Mouse (Mus musculus) intestine, embryonic 15.5 days (tissue): ENCODE measurements around the gene Gsdme. TPM values are rescaled to one million over a fixed set of nuclear protein-coding genes. Genes with fewer than 3 reads are reported as not detected.

Experiments used
- ATAC-seq: fragments of 200-750 bp; cut with Nextera tagmentation; 2 replicates; pipeline ENCODE4 v1.8.0; 2017; ENCODE audit warnings: moderate TSS enrichment, moderate library complexity
- H3K27ac ChIP-seq: fragments of 300-500 bp; sonication (generic); 2 replicates; pipeline ENCODE4 v1.5.1; 2015; ENCODE audit warnings: mild to moderate bottlenecking, inconsistent platforms
- H3K27me3 ChIP-seq: fragments of 300-500 bp; sonication (generic); replicated peaks from 2 replicates; pipeline ENCODE4 v1.6.1; 2015; ENCODE audit warnings: inconsistent platforms
- H3K36me3 ChIP-seq: fragments of 300-500 bp; sonication (generic); 2 replicates; pipeline ENCODE4 v1.6.1; 2015; ENCODE audit warnings: inconsistent platforms
- H3K4me1 ChIP-seq: fragments of 300-500 bp; sonication (generic); replicated peaks from 2 replicates; pipeline ENCODE4 v1.6.1; 2015; ENCODE audit warnings: inconsistent platforms
- H3K4me2 ChIP-seq: fragments of 300-500 bp; sonication (generic); replicated peaks from 2 replicates; pipeline ENCODE4 v1.6.1; 2015; ENCODE audit warnings: mild to moderate bottlenecking, inconsistent platforms
- H3K4me3 ChIP-seq: fragments of 300-500 bp; sonication (generic); replicated peaks from 2 replicates; pipeline ENCODE4 v1.5.1; 2015; ENCODE audit warnings: inconsistent platforms
- H3K9ac ChIP-seq: fragments of 300-500 bp; sonication (generic); 2 replicates; pipeline ENCODE4 v1.6.1; 2015; ENCODE audit warnings: inconsistent platforms
- H3K9me3 ChIP-seq: fragments of 300-500 bp; sonication (generic); 2 replicates; pipeline ENCODE4 v1.6.1; 2016; ENCODE audit warnings: inconsistent platforms
- WGBS: fragments of 180-500 bp; shearing (Covaris S2); methylation state at CpG from one replicate; pipeline ENCODE4 v1.1.7; 2015; 5-methylcytosine and 5-hydroxymethylcytosine counted together
- polyA plus RNA-seq: library from polyadenylated mRNA; unstranded; fragments of >200 nt; fragmentation: Nextera tagmentation; extraction: Ambion mirVana; gene quantifications from 2 replicates; pipeline ENCODE4 v1.2.1, GENCODE M21; 2015

Gene Gsdme
- polyA plus RNA-seq, 1 experiment from 2014 or later: 31.1 TPM

DNA sequence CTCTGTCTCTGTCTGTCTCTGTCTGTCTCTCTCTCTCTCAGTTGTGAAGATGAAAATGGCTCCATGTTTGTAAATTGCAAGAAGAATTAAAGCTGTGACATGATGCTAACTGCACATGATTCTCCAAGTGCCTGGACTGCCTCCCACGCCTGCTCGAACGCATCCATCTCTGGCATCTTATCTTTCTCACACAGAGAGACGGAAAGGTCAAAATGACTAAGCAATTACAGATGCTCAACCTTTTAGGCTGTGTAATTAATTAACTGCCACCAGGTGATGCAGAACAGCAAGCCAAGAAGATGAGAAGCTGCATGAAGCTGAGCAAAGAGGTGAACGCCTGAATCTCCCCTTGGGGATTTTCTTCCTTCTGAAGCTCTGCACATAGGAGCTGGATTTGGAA lies 23.2 kb downstream of the Gsdme start:
- Histone ChIP-seq H3K4me3 (no peak overlapping the region), H3K9me3 (no peaks in the 10 kb centered on the region), H3K36me3 (no peaks in the 10 kb centered on the region), H3K4me1 (no peaks in the 10 kb centered on the region), H3K9ac (no peak overlapping the region), H3K27me3 (no peaks in the 10 kb centered on the region), H3K27ac (no peak overlapping the region), H3K4me2 (no peak overlapping the region)
- no peak for ATAC-seq
- 75% methylated on average over 5 of the region's 5 CpGs for WGBS

- Histone ChIP-seq H3K9me3 (no peaks in the 10 kb centered on the region), H3K4me3 (no peak overlapping the region), H3K4me1 (no peaks in the 10 kb centered on the region), H3K4me2 (no peak overlapping the region), H3K9ac (no peak overlapping the region), H3K36me3 (no peaks in the 10 kb centered on the region), H3K27me3 (no peaks in the 10 kb centered on the region), H3K27ac (no peak overlapping the region)
- ATAC-seq: no peak
- 93% methylated on average over 2 of the region's 2 CpGs for WGBS
Measured at GRCm38 (mm10) chr6:50239902-50240301, 23.8 kb downstream of the Gsdme start.

GRCm38 (mm10) chr6:50237963-50238362 lies 25.7 kb downstream of the Gsdme start:
- no peaks in the 10 kb centered on the region for H3K9me3 ChIP-seq
- no peak overlapping the region for H3K4me2 ChIP-seq
- WGBS: 80% methylated on average over 2 of the region's 2 CpGs
- H3K9ac ChIP-seq: no peak overlapping the region
- H3K27me3 ChIP-seq: no peaks in the 10 kb centered on the region
- no peaks in the 10 kb centered on the region for H3K4me1 ChIP-seq
- no peak overlapping the region for H3K27ac ChIP-seq
- no peak overlapping the region for H3K4me3 ChIP-seq
- ATAC-seq: no peak
- H3K36me3 ChIP-seq: no peaks in the 10 kb centered on the region

DNA sequence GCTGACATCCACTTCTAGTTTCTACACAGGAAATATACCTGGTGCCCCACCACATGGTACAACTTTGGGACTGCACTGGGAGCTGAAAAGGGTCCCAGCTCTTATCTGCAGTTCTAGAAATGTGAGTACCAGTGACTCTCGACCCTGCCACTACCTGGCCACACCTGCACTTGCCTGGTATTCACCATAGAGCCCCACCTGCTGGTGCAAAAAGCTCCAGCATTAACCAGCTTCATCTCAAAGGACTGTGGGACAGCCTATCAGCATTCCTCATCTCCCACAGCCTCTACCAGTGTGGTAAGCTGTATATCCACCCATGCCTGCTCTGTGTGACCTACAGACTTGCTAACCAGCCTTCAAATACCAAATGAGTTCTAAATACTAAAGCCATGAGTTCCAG lies 30.7 kb downstream of the Gsdme start:
- H3K36me3 ChIP-seq: no peaks in the 10 kb centered on the region
- no peak overlapping the region for H3K4me2 ChIP-seq
- WGBS: 54% methylated on average over 1 of the region's 1 CpGs
- no peaks in the 10 kb centered on the region for H3K27me3 ChIP-seq
- no peak for ATAC-seq
- H3K9me3 ChIP-seq: no peaks in the 10 kb centered on the region
- H3K4me3 ChIP-seq: no peak overlapping the region
- H3K4me1 ChIP-seq: no peaks in the 10 kb centered on the region
- no peak overlapping the region for H3K27ac ChIP-seq
- no peak overlapping the region for H3K9ac ChIP-seq

- no peak overlapping the region for H3K27ac ChIP-seq
- no peaks in the 10 kb centered on the region for H3K27me3 ChIP-seq
- no peak overlapping the region for H3K4me3 ChIP-seq
- H3K9me3 ChIP-seq: no peaks in the 10 kb centered on the region
- no peak overlapping the region for H3K4me2 ChIP-seq
- ATAC-seq: no peak
- H3K9ac ChIP-seq: no peak overlapping the region
- no peaks in the 10 kb centered on the region for H3K4me1 ChIP-seq
- no peaks in the 10 kb centered on the region for H3K36me3 ChIP-seq
- WGBS: 92% methylated on average over 5 of the region's 5 CpGs
Measured at GRCm38 (mm10) chr6:50231288-50231687, 32.4 kb downstream of the Gsdme start.

DNA sequence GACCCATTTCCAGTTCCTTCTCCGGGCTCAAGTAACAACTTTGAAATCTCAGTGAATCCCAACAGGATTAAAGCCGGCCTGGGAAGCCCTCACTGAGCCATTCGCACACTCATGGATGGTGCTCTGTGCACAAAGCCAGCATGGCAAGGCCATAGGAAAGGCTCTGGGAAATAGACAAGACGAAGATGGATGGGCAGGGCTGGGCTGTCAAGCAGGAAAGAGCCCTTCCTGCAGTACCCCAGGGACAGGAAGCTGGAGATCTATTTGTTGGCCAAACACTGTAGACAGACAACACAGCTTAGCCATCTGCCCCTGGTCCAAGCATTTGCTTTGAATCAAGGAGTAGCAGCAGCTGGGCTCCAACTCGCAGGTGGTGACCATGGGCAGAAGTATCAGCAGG lies 35.5 kb downstream of the Gsdme start:
- Histone ChIP-seq H3K36me3 (no peaks in the 10 kb centered on the region), H3K9me3 (no peaks in the 10 kb centered on the region), H3K27me3 (no peaks in the 10 kb centered on the region), H3K9ac (no peak overlapping the region), H3K27ac (no peak overlapping the region), H3K4me1 (no peaks in the 10 kb centered on the region), H3K4me3 (no peak overlapping the region), H3K4me2 (no peak overlapping the region)
- WGBS: 67% methylated on average over 5 of the region's 5 CpGs
- ATAC-seq: no peak

- H3K9me3 ChIP-seq: no peaks in the 10 kb centered on the region
- H3K36me3 ChIP-seq: no peaks in the 10 kb centered on the region
- H3K27me3 ChIP-seq: no peaks in the 10 kb centered on the region
- no peak overlapping the region for H3K4me2 ChIP-seq
- H3K27ac ChIP-seq: no peak overlapping the region
- H3K9ac ChIP-seq: no peak overlapping the region
- ATAC-seq: no peak
- H3K4me1 ChIP-seq: no peaks in the 10 kb centered on the region
- 79% methylated on average over 5 of the region's 5 CpGs for WGBS
- H3K4me3 ChIP-seq: no peak overlapping the region
Measured at GRCm38 (mm10) chr6:50225232-50225631, 38.4 kb downstream of the Gsdme start.

GRCm38 (mm10) chr6:50223606-50224005 lies 40.1 kb downstream of the Gsdme start:
- ATAC-seq: no peak
- Histone ChIP-seq H3K4me1 (no peaks in the 10 kb centered on the region), H3K36me3 (no peaks in the 10 kb centered on the region), H3K9ac (no peak overlapping the region), H3K4me3 (no peak overlapping the region), H3K27me3 (no peaks in the 10 kb centered on the region), H3K27ac (no peak overlapping the region), H3K4me2 (no peak overlapping the region), H3K9me3 (no peaks in the 10 kb centered on the region)
- WGBS: 86% methylated on average over 4 of the region's 4 CpGs

DNA sequence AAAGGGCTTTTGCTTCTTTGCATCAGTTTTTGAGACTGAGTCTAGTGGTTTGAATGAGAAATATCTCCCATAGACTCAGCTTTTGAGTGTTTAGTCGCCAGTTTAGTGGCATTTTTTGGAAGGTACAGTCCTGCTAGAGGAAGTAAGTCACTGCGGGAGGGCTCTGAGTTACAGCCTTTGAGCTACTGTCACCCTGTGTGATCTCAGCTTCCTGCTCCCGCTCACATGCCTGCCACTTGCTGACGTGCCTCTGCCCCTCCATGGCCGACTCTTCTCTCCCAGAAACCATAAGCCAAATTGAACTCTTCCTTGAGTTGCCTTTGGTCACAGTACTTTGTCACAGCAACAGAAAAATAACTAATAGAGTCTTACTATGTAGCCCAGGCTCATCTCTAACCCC lies 40.7 kb downstream of the Gsdme start:
- Histone ChIP-seq H3K4me3 (no peak overlapping the region), H3K27ac (no peak overlapping the region), H3K9ac (no peak overlapping the region), H3K9me3 (no peaks in the 10 kb centered on the region), H3K4me2 (no peak overlapping the region), H3K36me3 (no peaks in the 10 kb centered on the region), H3K27me3 (no peaks in the 10 kb centered on the region), H3K4me1 (no peaks in the 10 kb centered on the region)
- ATAC-seq: no peak
- WGBS: 70% methylated on average over 5 of the region's 5 CpGs

GRCm38 (mm10) chr6:50222351-50222750 lies 41.3 kb downstream of the Gsdme start:
- no peaks in the 10 kb centered on the region for H3K27me3 ChIP-seq
- H3K9me3 ChIP-seq: no peaks in the 10 kb centered on the region
- no peak overlapping the region for H3K9ac ChIP-seq
- H3K4me2 ChIP-seq: no peak overlapping the region
- ATAC-seq: no peak
- H3K36me3 ChIP-seq: no peaks in the 10 kb centered on the region
- H3K27ac ChIP-seq: no peak overlapping the region
- 60% methylated on average over 5 of the region's 5 CpGs for WGBS
- no peaks in the 10 kb centered on the region for H3K4me1 ChIP-seq
- H3K4me3 ChIP-seq: no peak overlapping the region

DNA sequence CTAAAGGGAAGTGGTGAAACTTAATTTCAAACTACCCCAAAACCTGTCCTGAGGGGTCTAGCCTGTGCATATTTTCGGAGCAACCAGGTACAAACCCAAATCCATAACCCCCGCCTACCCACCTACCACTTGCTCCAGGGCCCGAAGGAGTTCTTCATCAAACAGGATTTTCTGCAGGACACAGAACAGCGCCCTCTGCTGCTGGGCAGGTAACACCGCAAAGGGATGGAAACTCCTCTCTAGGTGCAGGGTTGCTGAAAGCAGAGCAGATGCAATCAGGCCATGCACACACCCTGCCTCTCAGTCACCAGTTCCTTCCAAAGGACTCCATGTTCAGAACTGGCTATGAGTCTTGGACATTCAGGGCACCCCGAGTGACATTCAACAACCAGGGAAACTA lies 42.8 kb downstream of the Gsdme start:
- no peak overlapping the region for H3K9ac ChIP-seq
- H3K4me3 ChIP-seq: no peak overlapping the region
- 50% methylated on average over 6 of the region's 6 CpGs for WGBS
- no peak for ATAC-seq
- no peaks in the 10 kb centered on the region for H3K36me3 ChIP-seq
- no peak overlapping the region for H3K4me2 ChIP-seq
- H3K4me1 ChIP-seq: no peaks in the 10 kb centered on the region
- H3K27ac ChIP-seq: no peak overlapping the region
- no peaks in the 10 kb centered on the region for H3K27me3 ChIP-seq
- H3K9me3 ChIP-seq: no peaks in the 10 kb centered on the region

DNA sequence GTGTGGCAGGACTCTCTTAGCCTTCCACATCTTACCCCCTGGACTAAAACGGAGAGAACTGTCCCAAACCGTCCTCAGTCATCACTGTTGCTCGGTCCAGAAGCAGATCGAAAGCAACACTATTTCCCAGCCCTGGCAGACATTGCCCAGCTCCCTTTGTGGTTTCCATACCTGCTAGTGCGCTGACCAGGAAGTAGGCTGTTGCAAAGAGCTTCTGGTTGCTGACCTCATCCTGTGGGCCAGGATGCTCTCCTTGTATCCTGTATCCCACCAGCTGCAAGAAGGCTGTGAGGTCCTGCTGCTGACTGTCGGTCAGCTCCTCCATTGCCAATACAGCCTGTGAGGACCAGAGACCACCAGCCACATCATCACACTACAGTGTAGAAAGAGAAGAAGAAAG lies 44.6 kb downstream of the Gsdme start:
- no peak for ATAC-seq
- Histone ChIP-seq H3K27me3 (no peaks in the 10 kb centered on the region), H3K27ac (no peak overlapping the region), H3K9me3 (no peaks in the 10 kb centered on the region), H3K4me2 (no peak overlapping the region), H3K36me3 (no peaks in the 10 kb centered on the region), H3K4me1 (no peaks in the 10 kb centered on the region), H3K9ac (no peak overlapping the region), H3K4me3 (no peak overlapping the region)
- WGBS: 88% methylated on average over 6 of the region's 6 CpGs

- Histone ChIP-seq H3K9ac (no peak overlapping the region), H3K27ac (no peak overlapping the region), H3K27me3 (no peaks in the 10 kb centered on the region), H3K9me3 (no peaks in the 10 kb centered on the region), H3K4me1 (no peaks in the 10 kb centered on the region), H3K36me3 (no peaks in the 10 kb centered on the region), H3K4me2 (no peak overlapping the region), H3K4me3 (no peak overlapping the region)
- WGBS: 58% methylated on average over 3 of the region's 3 CpGs
- no peak for ATAC-seq
Measured at GRCm38 (mm10) chr6:50218628-50219027, 45.0 kb downstream of the Gsdme start.

GRCm38 (mm10) chr6:50215986-50216385 lies 47.7 kb downstream of the Gsdme start:
- Histone ChIP-seq H3K27ac (no peak overlapping the region), H3K4me1 (no peaks in the 10 kb centered on the region), H3K4me3 (no peak overlapping the region), H3K4me2 (no peak overlapping the region), H3K27me3 (no peaks in the 10 kb centered on the region), H3K9ac (no peak overlapping the region), H3K9me3 (no peaks in the 10 kb centered on the region), H3K36me3 (no peaks in the 10 kb centered on the region)
- WGBS: 89% methylated on average over 4 of the region's 4 CpGs
- ATAC-seq: no peak
